Mouse (Mus musculus) heart, adult 18-20 months (tissue): Measurements from ENCODE around the gene Adsl. TPM values are rescaled to one million over a fixed set of nuclear protein-coding genes. Genes with fewer than 3 reads are reported as not detected.

ENCODE experiments used
- DNase-seq, 2 experiments: peaks; one replicate each; pipeline ENCODE4 v3.0.0; 2021 to 2022; ENCODE audit warnings: mixed read lengths in 1 of 2
- microRNA-seq, 2 experiments: library from miRNA; unstranded; fragments of <30 nt; microRNA quantifications; one replicate each; pipeline ENCODE4 v1.2.0; 2022
- total RNA-seq, 2 experiments: library from RNA; stranded (reverse); gene quantifications; 2 replicates each; pipeline ENCODE4 v1.2.3; 2021

Adsl gene
- total RNA-seq, 2 experiments from 2014 or later: 82.9 to 91.7 TPM

DNA sequence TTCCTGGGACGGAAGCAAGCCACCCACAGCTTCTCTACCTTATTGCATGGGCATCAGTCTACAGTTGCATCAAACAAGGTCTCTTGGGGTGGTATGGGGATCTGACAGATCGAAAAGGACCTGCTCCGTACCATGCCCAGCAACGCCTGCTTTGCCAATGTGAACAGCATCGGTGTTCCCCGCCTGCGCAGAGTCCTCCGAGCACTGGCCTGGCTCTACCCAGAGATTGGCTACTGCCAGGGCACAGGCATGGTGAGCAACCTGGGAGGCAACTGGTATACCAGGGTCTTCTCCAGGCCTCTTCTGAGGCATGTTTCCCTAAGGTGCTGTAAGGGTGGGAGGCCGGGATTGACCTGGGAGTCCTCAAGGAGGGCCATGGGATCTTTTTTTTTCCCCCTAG, 59.0 kb downstream of the Adsl start:
- DNase-seq: no peak

DNA sequence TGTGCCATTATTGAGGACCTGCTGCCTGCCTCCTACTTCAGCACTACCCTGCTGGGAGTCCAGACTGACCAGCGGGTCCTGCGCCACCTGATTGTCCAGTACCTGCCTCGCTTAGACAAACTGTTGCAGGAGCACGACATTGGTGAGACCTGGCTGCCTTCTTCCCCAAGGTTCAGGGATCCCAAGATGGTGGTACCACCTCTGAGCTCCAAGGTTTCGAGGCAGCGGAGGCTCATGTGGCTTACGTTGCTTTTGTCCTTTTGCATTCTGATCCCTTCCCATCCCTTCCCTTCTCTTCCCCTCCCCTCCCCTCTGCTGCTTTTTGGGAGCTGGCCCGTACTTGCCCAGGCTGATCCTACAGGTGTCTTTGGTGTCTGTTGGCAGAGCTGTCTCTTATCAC, 59.6 kb downstream of the Adsl start:
- no peak for DNase-seq

DNA sequence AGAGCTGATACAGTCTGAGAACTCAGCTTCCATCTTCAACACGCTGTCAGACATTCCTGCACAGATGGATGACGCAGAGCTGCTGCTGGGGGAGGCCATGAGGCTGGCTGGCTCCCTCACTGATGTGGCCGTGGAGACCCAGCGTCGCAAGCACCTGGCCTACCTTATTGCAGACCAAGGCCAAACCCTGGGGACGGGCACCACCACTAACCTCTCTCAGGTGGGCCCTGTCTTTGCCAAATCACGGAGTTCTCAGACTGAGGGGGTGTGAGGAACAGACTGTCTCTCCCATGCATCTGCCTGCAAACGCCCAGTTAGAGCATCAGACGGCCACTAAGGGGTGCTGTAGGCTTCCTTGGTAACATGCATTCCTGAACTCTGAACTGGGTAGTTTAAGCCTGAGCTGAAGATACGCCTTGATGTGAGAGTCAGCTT, 60.4 kb downstream of the Adsl start:
- DNase-seq: no peak

- no peak for DNase-seq
These were observed 61.8 kb downstream of the Adsl start for GRCm38 (mm10) chr15:81010114-81010513.

- DNase-seq: no peak
These were observed 63.2 kb downstream of the Adsl start for GRCm38 (mm10) chr15:81011523-81011922.

- no peak for DNase-seq
These were observed 64.1 kb downstream of the Adsl start for GRCm38 (mm10) chr15:81012359-81012758.

- DNase-seq: no peak
These were observed 64.9 kb downstream of the Adsl start for GRCm38 (mm10) chr15:81013186-81013585.

DNA sequence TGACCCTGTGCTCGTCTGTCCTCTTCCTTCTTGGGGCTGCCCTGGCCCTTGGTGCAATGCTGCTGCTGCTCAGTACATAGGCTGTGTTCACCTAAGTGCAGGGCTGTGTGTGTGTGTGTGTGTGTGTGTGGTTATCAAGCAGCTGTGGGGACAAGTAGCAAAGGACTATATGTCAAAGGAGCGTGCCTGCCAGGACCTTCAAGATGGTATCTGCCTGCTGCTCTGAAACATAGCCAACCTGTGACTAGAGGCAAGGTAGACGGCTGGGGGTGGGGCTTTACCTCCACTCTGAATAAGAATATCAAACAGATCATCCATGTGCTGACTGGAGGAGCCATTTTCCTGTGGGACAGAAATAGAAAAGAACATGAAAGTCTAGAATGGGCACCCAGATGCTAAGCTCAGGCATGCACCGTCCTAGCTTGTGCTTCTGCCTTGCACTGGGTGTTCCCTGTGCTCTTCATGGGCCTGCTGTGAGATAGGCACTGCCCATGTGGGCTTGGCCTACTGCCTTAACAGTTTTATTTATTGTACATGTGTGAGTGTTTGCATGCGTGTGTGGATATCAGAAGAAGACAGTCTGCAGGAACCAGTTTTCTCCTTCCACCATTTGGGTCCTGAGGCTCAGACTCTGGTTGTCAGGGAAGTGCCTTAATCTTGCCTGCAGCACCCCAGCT, 66.9 kb downstream of the Adsl start:
- DNase-seq: no peak

DNA sequence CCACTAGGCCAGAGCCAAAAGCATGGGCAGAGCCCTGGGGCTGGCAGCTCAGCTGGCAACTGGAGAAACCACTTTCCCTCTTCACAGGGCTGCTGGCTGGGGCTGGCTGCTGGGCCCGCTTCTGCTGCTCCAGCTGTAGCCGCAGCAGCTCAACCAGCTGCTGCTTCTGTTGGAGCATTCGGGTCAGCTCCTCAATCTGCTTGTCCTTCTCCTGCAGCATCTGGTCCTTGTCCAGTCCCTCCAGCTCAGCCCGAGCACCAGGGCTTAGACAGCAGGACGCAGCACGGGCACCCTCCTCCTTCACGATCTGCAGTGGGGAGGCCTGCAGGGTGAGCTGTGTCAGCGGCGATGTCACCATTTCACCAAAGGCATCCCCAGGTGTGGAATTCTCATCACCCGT, 68.2 kb downstream of the Adsl start:
- no peak for DNase-seq

DNA sequence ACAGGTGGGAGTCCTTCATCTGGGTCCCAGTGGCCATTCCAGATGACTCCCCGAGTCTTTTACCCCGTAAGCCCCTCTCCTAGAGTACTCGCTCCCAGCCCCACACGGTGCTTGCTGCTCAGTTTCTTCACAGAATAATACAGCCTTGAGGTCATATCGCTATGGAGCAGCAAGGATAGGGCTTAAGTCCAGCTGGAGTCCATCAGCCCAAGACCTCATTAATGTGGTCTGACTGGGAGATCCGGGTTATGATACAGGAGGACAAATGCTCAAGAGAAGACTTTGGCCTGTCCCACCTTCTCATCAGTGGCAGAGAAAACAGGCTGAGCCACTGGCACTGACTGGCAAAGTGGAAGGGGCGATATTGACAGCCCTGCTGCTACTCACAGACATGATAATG, 69.0 kb downstream of the Adsl start:
- DNase-seq: no peak

Small RNAs within 50 kb of the gene (microRNA-seq; reads per million reads assigned to microRNA genes)
- gene Mir5113: 11.1 to 14.8 reads per million in 2 experiments

Other genes with a start within 250 kb of the Adsl start
- 10 to 100 TPM; 42.3 to 48.8 TPM for gene Tnrc6b, start 237.2 kb upstream of the Adsl start, total RNA-seq
- gene Sgsm3, start 29.3 kb downstream of the Adsl start, total RNA-seq: 10 to 100 TPM; 13.2 to 13.3 TPM
- 10 to 100 TPM in 1 of 2 experiments, 1 to 10 TPM in 1; 8.6 to 10.1 TPM for gene Mrtfa, start 242.3 kb downstream of the Adsl start, total RNA-seq